ENCODE assay signal across 38 mouse cellular contexts in the genomic region with DNA sequence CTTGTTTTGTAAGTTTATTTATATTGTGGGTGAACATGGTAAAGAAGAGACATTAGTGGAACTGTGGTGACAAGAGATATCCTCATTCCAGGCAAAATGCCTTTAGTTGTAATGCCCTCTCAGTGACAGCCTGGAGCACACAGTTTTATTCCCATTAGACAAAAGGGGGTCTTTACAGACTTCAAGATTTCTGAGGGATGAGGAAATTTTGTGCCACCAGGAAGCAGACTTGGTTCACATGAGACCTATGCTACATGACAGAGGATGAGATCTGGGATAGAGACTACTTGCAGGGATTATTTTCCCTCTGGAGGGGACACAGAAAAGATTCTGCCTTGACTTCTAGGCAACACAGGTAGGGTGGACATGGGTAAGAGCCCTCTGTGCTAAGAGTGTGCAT. TPM values are rescaled to one million over a fixed set of nuclear protein-coding genes. Genes with fewer than 3 reads are reported as not detected.
"Had no signal": no experiment of that assay in that cellular context is flagged by ENCODE, and none has a peak within 500 bp of the region (broad histone marks: within the 10 kb centered on the region; RNA-seq: fewer than 3 reads in every experiment).

No protein-coding gene starts in this region.

- DNase-seq: cerebellum, adult 2 months; cerebellum, adult 8-10 months; cerebellum, adult 9-10 months; cerebellum, adult 9-11 months; cerebellum, postnatal 10 days; cerebellum, postnatal 14 days; cerebellum, postnatal 25 days; cerebellum, postnatal 36 days; embryo, embryonic 11 days; forebrain, postnatal 0 days; gastrocnemius, adult 2 months; gastrocnemius, postnatal 10 days; gastrocnemius, postnatal 14 days; gastrocnemius, postnatal 25 days; gastrocnemius, postnatal 36 days; heart, adult 2 months had no signal

- H3K36me3 ChIP-seq: embryonic facial prominence, embryonic 10.5 days; embryonic facial prominence, embryonic 12.5 days; embryonic facial prominence, embryonic 13.5 days; embryonic facial prominence, embryonic 15.5 days; forebrain, embryonic 10.5 days; forebrain, embryonic 12.5 days; forebrain, embryonic 15.5 days had no signal

- H3K4me1 ChIP-seq: embryonic facial prominence, embryonic 10.5 days; embryonic facial prominence, embryonic 12.5 days; embryonic facial prominence, embryonic 13.5 days; embryonic facial prominence, embryonic 15.5 days; forebrain, embryonic 10.5 days; forebrain, embryonic 12.5 days; forebrain, embryonic 13.5 days; forebrain, embryonic 15.5 days had no signal

- H3K27ac ChIP-seq: embryonic facial prominence, embryonic 10.5 days; embryonic facial prominence, embryonic 12.5 days; embryonic facial prominence, embryonic 13.5 days; embryonic facial prominence, embryonic 15.5 days; forebrain, embryonic 10.5 days; forebrain, embryonic 12.5 days; forebrain, embryonic 13.5 days; forebrain, embryonic 15.5 days; gastrocnemius, adult 2 months; heart, adult 2 months had no signal

- H3K4me3 ChIP-seq: embryonic facial prominence, embryonic 10.5 days; embryonic facial prominence, embryonic 12.5 days; embryonic facial prominence, embryonic 13.5 days; embryonic facial prominence, embryonic 15.5 days; erythroblast, embryonic 14.5 days; forebrain, embryonic 10.5 days; forebrain, embryonic 12.5 days; forebrain, embryonic 13.5 days; forebrain, embryonic 15.5 days; gastrocnemius, adult 2 months; heart, adult 2 months had no signal

- H3K27me3 ChIP-seq: embryonic facial prominence, embryonic 12.5 days; embryonic facial prominence, embryonic 13.5 days; embryonic facial prominence, embryonic 15.5 days; forebrain, embryonic 12.5 days; forebrain, embryonic 13.5 days; forebrain, embryonic 15.5 days had no signal

RNA-seq across cellular contexts. Expression of a gene that starts 10.2 kb away (rescaled TPM):
- total RNA-seq: common myeloid progenitor, adult 5-6 weeks; forebrain, postnatal 0 days; gastrocnemius, adult 18-20 months; gastrocnemius, adult 2 months; gastrocnemius, adult 8-10 months; gastrocnemius, postnatal 10 days; gastrocnemius, postnatal 14 days; gastrocnemius, postnatal 25 days; gastrocnemius, postnatal 36 days; gastrocnemius, postnatal 4 days; heart, adult 2 months; heart, adult 8-10 months had no signal
- polyA plus RNA-seq: cerebellum, adult 2 months; cortical plate, adult 2 months; embryonic facial prominence, embryonic 10.5 days; embryonic facial prominence, embryonic 11.5 days; embryonic facial prominence, embryonic 12.5 days; embryonic facial prominence, embryonic 13.5 days; embryonic facial prominence, embryonic 14.5 days; embryonic facial prominence, embryonic 15.5 days; erythroblast, embryonic 14.5 days; forebrain, embryonic 10.5 days; forebrain, embryonic 11.5 days; forebrain, embryonic 12.5 days; forebrain, embryonic 13.5 days; forebrain, embryonic 14.5 days; forebrain, embryonic 15.5 days; forebrain, embryonic 16.5 days; forebrain, postnatal 0 days; gonadal fat pad, adult 2 months; heart, adult 2 months had no signal

RNA-seq across cellular contexts. Expression of a gene that starts 18.0 kb away (rescaled TPM):
- total RNA-seq: common myeloid progenitor, adult 5-6 weeks; gastrocnemius, adult 18-20 months; gastrocnemius, adult 2 months; gastrocnemius, adult 8-10 months; gastrocnemius, postnatal 10 days; gastrocnemius, postnatal 14 days; gastrocnemius, postnatal 25 days; gastrocnemius, postnatal 36 days; gastrocnemius, postnatal 4 days; granulocyte monocyte progenitor cell, adult 5-6 weeks; heart, adult 2 months; heart, adult 8-10 months had no signal
- polyA plus RNA-seq: cerebellum, adult 2 months; embryonic facial prominence, embryonic 10.5 days; embryonic facial prominence, embryonic 11.5 days; embryonic facial prominence, embryonic 12.5 days; embryonic facial prominence, embryonic 13.5 days; embryonic facial prominence, embryonic 14.5 days; embryonic facial prominence, embryonic 15.5 days; erythroblast, embryonic 14.5 days; forebrain, embryonic 10.5 days; forebrain, embryonic 11.5 days; forebrain, embryonic 12.5 days; forebrain, embryonic 13.5 days; forebrain, embryonic 14.5 days; forebrain, embryonic 15.5 days; forebrain, embryonic 16.5 days; forebrain, postnatal 0 days; gonadal fat pad, adult 2 months; heart, adult 2 months had no signal

RNA-seq across cellular contexts. Expression of a gene that starts 22.0 kb away (rescaled TPM):
- total RNA-seq: common myeloid progenitor, adult 5-6 weeks; forebrain, postnatal 0 days; gastrocnemius, adult 18-20 months; gastrocnemius, adult 2 months; gastrocnemius, adult 8-10 months; gastrocnemius, postnatal 10 days; gastrocnemius, postnatal 14 days; gastrocnemius, postnatal 25 days; gastrocnemius, postnatal 36 days; gastrocnemius, postnatal 4 days; granulocyte monocyte progenitor cell, adult 5-6 weeks; heart, adult 2 months; heart, adult 8-10 months had no signal
- polyA plus RNA-seq: cerebellum, adult 2 months; embryonic facial prominence, embryonic 10.5 days; embryonic facial prominence, embryonic 11.5 days; embryonic facial prominence, embryonic 12.5 days; embryonic facial prominence, embryonic 13.5 days; embryonic facial prominence, embryonic 14.5 days; embryonic facial prominence, embryonic 15.5 days; erythroblast, embryonic 14.5 days; forebrain, embryonic 10.5 days; forebrain, embryonic 11.5 days; forebrain, embryonic 12.5 days; forebrain, embryonic 13.5 days; forebrain, embryonic 14.5 days; forebrain, embryonic 15.5 days; forebrain, embryonic 16.5 days; forebrain, postnatal 0 days; gonadal fat pad, adult 2 months; heart, adult 2 months had no signal
